Mouse (Mus musculus): ENCODE measurements at regions not wholly inside any gene's neighbourhood (a gene's known extent, or its start where the extent isn't known, plus 50 kb on each side); places are given as distances from the start of the nearest gene placed in this dataset.

- TF ChIP-seq POLR2A (IDR thresholded peaks at IDR 0.05; ENCODE audit: insufficient read length, low read depth) (no peak), POLR2AphosphoS2 (IDR thresholded peaks at IDR 0.05; ENCODE audit: insufficient read length, low read depth) (no peak), MYOG (IDR thresholded peaks at IDR 0.05; ENCODE audit: control insufficient read depth in 1 of 3, insufficient read depth in 1 of 3, insufficient read length in 2 of 3, low read depth in 2 of 3) (peak in 2 of 3 experiments; percentile 53 to 59), E2F4 (IDR thresholded peaks at IDR 0.05; ENCODE audit: insufficient read depth) (no peak)
Measured at GRCm38 (mm10) chr12:15654585-15654984, 162.1 kb downstream of the Trib2 start.
